Mouse (Mus musculus): ENCODE data around the gene Lrrc8b. TPM values are rescaled to one million over a fixed set of nuclear protein-coding genes. Genes with fewer than 3 reads are reported as not detected.

The Lrrc8b gene
- polyA plus RNA-seq, 1 experiment from 2014 or later, result 17.6 TPM

DNA sequence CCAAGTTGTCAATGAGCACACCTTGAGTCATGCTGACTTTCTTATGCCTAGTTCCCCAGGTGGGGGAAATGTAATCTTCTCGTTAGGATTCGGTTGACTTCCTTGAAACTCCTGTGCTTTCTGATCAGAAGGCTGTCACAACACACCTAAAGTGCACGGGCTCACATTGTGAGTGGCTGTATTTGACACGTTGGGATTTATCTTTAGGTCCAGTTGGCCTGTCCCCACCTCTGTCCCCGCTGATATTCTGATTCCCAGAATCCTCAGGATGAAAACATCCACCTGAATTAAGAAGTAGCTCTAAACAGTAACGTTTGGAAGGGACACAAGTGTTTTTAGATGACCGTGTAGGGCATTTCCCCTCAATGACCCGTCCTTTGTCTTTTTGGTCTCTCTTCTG lies 1.6 kb downstream of the Lrrc8b start:
- H3K4me2 ChIP-seq (ENCODE audit: low read length), result no peak overlapping the region
- H3K4me3 ChIP-seq (replicated peaks; ENCODE audit: low read length), result no peak overlapping the region
- H3K27ac ChIP-seq (ENCODE audit: low read length), result no peak overlapping the region

DNA sequence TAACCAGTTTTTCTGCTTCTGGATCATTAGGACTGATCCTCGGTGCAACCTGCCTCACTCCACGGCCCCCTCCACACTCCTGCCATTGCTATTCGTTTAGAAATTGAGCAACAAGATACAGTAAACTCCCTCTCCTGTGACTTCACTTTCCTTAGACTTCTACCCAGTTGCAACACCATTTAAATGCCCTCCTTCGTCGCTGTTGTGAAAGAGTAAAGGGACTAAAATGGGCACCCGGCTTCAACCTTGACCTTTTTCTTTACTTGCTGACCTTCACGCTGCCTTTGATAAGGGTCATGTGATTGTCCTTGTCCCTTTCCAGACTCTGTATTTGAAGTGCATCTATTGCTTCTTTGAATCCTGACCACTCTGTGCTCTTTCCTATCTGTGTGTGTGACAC lies 2.8 kb downstream of the Lrrc8b start:
- H3K4me3 ChIP-seq (replicated peaks; ENCODE audit: low read length), result no peak overlapping the region
- ATAC-seq, result no peak
- 93% methylated on average over 7 of the region's 7 CpGs for WGBS
- H3K27me3 ChIP-seq (replicated peaks; ENCODE audit: control insufficient read depth, insufficient read depth, low read length), result no peaks in the 10 kb centered on the region
- H3K36me3 ChIP-seq (ENCODE audit: control insufficient read depth, insufficient read depth), result peaks cover 6% of the 10 kb centered on the region
- peaks cover 9% of the 10 kb centered on the region for H3K9me3 ChIP-seq (ENCODE audit: control insufficient read depth, low read length)
- no peak overlapping the region for H3K27ac ChIP-seq (ENCODE audit: low read length)
- no peak overlapping the region for H3K4me2 ChIP-seq (ENCODE audit: low read length)
- peaks cover 12% of the 10 kb centered on the region for H3K4me1 ChIP-seq (replicated peaks; ENCODE audit: control insufficient read depth, insufficient read depth, low read length)
- H3K9ac ChIP-seq (replicated peaks; ENCODE audit: low read depth, low read length), result no peak overlapping the region

More for the DNA sequence above, 1.6 kb downstream of the Lrrc8b start:
- Histone ChIP-seq H3K4me1 (replicated peaks; ENCODE audit: control insufficient read depth, insufficient read depth, low read length) (peaks cover 12% of the 10 kb centered on the region), H3K27me3 (replicated peaks; ENCODE audit: control insufficient read depth, insufficient read depth, low read length) (no peaks in the 10 kb centered on the region), H3K9me3 (ENCODE audit: control insufficient read depth, low read length) (peaks cover 9% of the 10 kb centered on the region), H3K9ac (replicated peaks; ENCODE audit: low read depth, low read length) (no peak overlapping the region), H3K36me3 (ENCODE audit: control insufficient read depth, insufficient read depth) (peaks cover 6% of the 10 kb centered on the region)
- WGBS, result 78% methylated on average over 8 of the region's 8 CpGs
- ATAC-seq, result no peak

DNA sequence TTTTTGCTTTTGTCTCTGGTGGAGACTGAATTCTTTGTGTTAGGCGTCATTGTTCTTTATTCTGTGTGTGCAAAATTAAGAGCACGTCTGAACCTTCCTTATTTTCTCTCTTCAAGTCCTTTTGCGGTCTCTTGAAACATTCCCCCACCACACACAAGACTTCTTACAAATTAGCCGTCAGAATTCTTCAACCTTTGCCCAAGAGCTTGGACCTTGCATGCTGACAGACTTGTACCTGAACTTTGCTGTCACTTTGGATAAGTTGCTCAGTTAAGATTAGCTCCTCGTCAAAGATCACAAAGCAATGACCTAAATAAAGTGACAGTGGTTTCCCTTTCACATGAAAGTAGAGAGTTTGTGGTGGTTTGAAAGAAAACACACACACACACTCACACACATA lies 3.3 kb downstream of the Lrrc8b start:
- Histone ChIP-seq H3K27me3 (replicated peaks; ENCODE audit: control insufficient read depth, insufficient read depth, low read length) (no peaks in the 10 kb centered on the region), H3K4me1 (replicated peaks; ENCODE audit: control insufficient read depth, insufficient read depth, low read length) (peaks cover 12% of the 10 kb centered on the region), H3K9ac (replicated peaks; ENCODE audit: low read depth, low read length) (no peak overlapping the region), H3K9me3 (ENCODE audit: control insufficient read depth, low read length) (peaks cover 9% of the 10 kb centered on the region), H3K36me3 (ENCODE audit: control insufficient read depth, insufficient read depth) (peaks cover 6% of the 10 kb centered on the region), H3K4me2 (ENCODE audit: low read length) (no peak overlapping the region), H3K4me3 (replicated peaks; ENCODE audit: low read length) (no peak overlapping the region), H3K27ac (ENCODE audit: low read length) (no peak overlapping the region)
- ATAC-seq, result no peak
- WGBS, result 82% methylated on average over 5 of the region's 5 CpGs

DNA sequence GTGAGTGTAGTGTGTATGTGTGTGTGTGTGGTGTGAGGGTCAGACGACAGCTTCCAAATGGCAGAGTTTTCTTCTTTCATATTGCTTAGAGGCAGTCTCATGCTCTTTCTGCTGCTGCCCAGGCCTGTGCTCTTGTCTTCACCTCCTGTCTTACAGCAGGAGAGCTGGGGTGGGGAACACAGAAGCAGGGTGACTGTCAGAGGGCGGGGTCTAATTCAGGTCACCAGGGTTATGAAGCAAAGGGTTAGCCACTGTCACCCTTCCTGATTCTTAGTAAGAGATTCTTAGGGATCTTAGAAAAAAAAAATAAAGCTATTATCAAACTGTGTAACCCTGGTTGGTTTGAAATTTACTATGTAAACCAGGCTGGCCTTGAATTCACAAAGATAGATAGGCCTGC lies 10.0 kb downstream of the Lrrc8b start:
- H3K9me3 ChIP-seq (ENCODE audit: control insufficient read depth, low read length), result peaks cover 11% of the 10 kb centered on the region
- no peak overlapping the region for H3K9ac ChIP-seq (replicated peaks; ENCODE audit: low read depth, low read length)
- H3K4me3 ChIP-seq (replicated peaks; ENCODE audit: low read length), result no peak overlapping the region
- no peak overlapping the region for H3K27ac ChIP-seq (ENCODE audit: low read length)
- peaks cover 9% of the 10 kb centered on the region; the same call in 1 of the 2 replicates for H3K36me3 ChIP-seq (ENCODE audit: control insufficient read depth, insufficient read depth)
- 96% methylated on average over 2 of the region's 2 CpGs for whole genome bisulfite sequencing
- H3K4me1 ChIP-seq (replicated peaks; ENCODE audit: control insufficient read depth, insufficient read depth, low read length), result no peaks in the 10 kb centered on the region
- no peaks in the 10 kb centered on the region for H3K27me3 ChIP-seq (replicated peaks; ENCODE audit: control insufficient read depth, insufficient read depth, low read length)
- H3K4me2 ChIP-seq (ENCODE audit: low read length), result no peak overlapping the region
- no peak for ATAC-seq

DNA sequence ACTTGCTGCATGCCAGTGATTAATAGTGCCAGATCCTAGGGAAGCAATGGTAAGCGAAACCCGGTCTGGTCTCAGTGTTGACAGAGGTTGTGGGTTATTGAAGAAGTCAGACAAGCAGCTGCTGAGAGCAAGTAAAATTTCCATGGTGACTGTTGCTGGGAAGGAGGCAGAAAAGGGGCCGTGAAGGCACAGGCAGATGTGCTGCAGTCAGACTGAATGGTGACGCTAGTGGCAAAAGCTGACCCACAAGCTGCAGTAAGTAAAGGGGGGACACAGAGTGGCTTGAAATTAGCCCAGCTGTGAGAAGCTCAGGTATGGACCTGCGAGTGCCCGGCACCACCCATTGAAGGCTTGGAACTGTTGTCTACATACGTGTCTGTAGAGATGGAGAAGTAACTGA lies 11.8 kb downstream of the Lrrc8b start:
- no peak for ATAC-seq
- peaks cover 11% of the 10 kb centered on the region for H3K9me3 ChIP-seq (ENCODE audit: control insufficient read depth, low read length)
- WGBS, result 85% methylated on average over 7 of the region's 7 CpGs
- no peak overlapping the region for H3K4me3 ChIP-seq (replicated peaks; ENCODE audit: low read length)
- no peaks in the 10 kb centered on the region for H3K27me3 ChIP-seq (replicated peaks; ENCODE audit: control insufficient read depth, insufficient read depth, low read length)
- no peaks in the 10 kb centered on the region for H3K4me1 ChIP-seq (replicated peaks; ENCODE audit: control insufficient read depth, insufficient read depth, low read length)
- no peak overlapping the region for H3K9ac ChIP-seq (replicated peaks; ENCODE audit: low read depth, low read length)
- H3K36me3 ChIP-seq (ENCODE audit: control insufficient read depth, insufficient read depth), result peaks cover 14% of the 10 kb centered on the region; the same call in 1 of the 2 replicates
- no peak overlapping the region for H3K27ac ChIP-seq (ENCODE audit: low read length)
- H3K4me2 ChIP-seq (ENCODE audit: low read length), result no peak overlapping the region

DNA sequence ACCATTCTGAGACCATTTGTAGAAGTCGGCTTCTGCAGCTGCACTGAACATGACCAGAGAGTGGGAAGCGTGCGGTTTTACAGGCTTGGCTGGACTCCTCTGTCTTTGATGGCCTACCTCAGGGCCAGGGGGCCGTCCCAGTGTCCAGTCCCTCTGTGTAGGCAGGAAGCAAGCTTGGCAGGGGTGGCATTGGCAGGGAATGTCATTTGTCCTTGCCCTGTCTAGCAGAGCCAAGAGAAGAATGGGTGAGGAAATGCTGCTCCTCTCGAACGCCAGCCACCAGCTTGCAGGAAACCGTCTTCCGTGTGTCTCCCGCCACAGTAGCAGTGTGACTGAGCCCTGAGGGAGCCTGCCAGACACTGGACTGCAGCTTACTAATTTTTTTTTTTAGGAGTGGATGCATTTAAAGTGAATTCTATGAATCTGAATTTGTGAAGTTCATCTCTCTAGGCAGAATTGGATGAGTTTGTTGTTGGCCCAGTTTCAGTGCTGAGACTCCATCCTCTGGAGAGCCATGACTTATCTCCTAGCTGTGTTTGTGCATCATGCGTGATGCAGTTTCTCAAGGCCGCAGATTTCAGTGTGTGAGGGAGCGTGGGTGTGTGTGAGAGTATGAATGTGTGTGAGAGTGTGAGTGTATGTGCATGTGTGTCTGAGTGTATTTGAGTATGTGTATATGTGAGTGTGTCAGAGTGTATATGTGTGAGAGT lies 12.8 kb downstream of the Lrrc8b start:
- H3K9me3 ChIP-seq (ENCODE audit: control insufficient read depth, low read length), result peaks cover 11% of the 10 kb centered on the region
- 80% methylated on average over 12 of the region's 12 CpGs for WGBS
- H3K4me2 ChIP-seq (ENCODE audit: low read length), result no peak overlapping the region
- no peak overlapping the region for H3K9ac ChIP-seq (replicated peaks; ENCODE audit: low read depth, low read length)
- no peaks in the 10 kb centered on the region for H3K27me3 ChIP-seq (replicated peaks; ENCODE audit: control insufficient read depth, insufficient read depth, low read length)
- no peak overlapping the region for H3K4me3 ChIP-seq (replicated peaks; ENCODE audit: low read length)
- ATAC-seq, result no peak
- H3K36me3 ChIP-seq (ENCODE audit: control insufficient read depth, insufficient read depth), result peaks cover 14% of the 10 kb centered on the region; the same call in 1 of the 2 replicates
- H3K27ac ChIP-seq (ENCODE audit: low read length), result no peak overlapping the region
- H3K4me1 ChIP-seq (replicated peaks; ENCODE audit: control insufficient read depth, insufficient read depth, low read length), result no peaks in the 10 kb centered on the region

DNA sequence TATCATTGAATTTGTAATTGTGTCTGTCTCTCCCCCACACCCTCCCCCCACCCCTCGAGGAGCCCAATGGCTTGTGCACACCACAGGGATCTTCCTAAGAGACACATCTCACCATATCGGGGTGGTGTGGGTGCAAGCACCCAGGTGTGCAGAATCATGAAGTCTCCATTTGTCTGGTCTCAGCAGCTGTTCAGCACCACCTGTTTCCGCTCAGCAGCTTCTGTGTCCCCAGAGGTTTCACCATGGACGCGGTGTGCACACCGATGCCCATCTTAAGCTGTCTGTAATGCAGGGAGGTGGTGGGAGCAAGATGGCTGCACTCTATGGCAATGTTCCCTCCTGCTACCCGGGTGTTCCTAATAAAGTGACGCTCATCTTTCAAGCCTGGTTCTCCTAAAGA lies 14.6 kb downstream of the Lrrc8b start:
- 94% methylated on average over 8 of the region's 8 CpGs for WGBS
- Histone ChIP-seq H3K27me3 (replicated peaks; ENCODE audit: control insufficient read depth, insufficient read depth, low read length) (no peaks in the 10 kb centered on the region), H3K36me3 (ENCODE audit: control insufficient read depth, insufficient read depth) (peaks cover 11% of the 10 kb centered on the region; the same call in 1 of the 2 replicates), H3K27ac (ENCODE audit: low read length) (no peak overlapping the region), H3K4me2 (ENCODE audit: low read length) (no peak overlapping the region), H3K4me1 (replicated peaks; ENCODE audit: control insufficient read depth, insufficient read depth, low read length) (no peaks in the 10 kb centered on the region), H3K9ac (replicated peaks; ENCODE audit: low read depth, low read length) (no peak overlapping the region), H3K9me3 (ENCODE audit: control insufficient read depth, low read length) (peaks cover 4% of the 10 kb centered on the region), H3K4me3 (replicated peaks; ENCODE audit: low read length) (no peak overlapping the region)
- ATAC-seq, result no peak

DNA sequence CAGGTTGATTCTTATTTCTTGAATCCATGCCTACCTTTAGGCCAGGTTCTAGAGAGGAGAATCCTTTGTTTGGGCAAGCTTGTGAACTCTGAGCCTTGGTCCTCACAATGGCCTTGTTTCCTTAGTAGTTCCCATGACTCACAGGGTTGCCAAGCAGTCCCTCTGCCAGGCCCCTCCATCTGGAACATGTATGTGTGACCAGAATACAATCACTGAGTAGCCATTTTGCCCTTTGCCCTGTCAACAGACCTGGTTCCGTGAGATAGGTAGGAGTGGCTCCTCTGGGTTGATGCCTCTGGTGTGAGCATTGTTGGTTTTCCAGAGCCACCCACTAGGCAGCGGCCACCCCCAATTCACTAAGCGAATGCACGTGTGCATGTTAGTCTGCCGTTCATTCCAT lies 24.0 kb downstream of the Lrrc8b start:
- H3K9ac ChIP-seq (replicated peaks; ENCODE audit: low read depth, low read length), result no peak overlapping the region
- ATAC-seq, result no peak
- 93% methylated on average over 5 of the region's 5 CpGs for WGBS

DNA sequence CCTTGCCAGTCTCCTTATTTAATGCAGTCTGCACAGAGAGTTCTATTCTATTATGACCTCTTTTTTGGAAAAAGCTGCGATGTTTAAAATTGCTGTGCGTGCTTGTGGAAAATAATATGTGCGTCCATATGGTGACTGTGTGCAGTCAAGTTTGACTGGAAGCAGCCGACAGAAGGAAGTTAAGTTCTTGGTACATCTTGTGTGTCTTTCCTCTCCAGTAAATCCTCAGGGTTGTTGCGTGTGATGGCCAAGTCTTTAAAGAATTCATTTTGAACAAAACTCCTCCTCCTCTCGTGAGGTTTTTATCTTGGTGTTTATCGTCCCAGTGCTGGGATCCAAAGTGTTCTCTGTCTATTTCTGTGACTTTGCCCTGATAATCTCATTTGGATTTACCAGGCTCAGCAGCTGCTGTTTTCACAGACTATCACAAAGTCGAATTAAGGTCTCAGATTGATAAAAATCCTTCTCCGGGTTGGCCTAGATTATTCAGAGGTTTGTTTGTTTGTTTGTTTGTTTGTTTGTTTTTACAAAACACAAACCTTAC lies 25.5 kb downstream of the Lrrc8b start:
- ATAC-seq, result no peak
- 69% methylated on average over 9 of the region's 9 CpGs for WGBS
- no peak overlapping the region for H3K9ac ChIP-seq (replicated peaks; ENCODE audit: low read depth, low read length)

More for the DNA sequence above, 24.0 kb downstream of the Lrrc8b start:
- no peaks in the 10 kb centered on the region for H3K4me1 ChIP-seq (replicated peaks; ENCODE audit: control insufficient read depth, insufficient read depth, low read length)
- no peaks in the 10 kb centered on the region for H3K9me3 ChIP-seq (ENCODE audit: control insufficient read depth, low read length)
- H3K27ac ChIP-seq (ENCODE audit: low read length), result no peak overlapping the region
- H3K4me3 ChIP-seq (replicated peaks; ENCODE audit: low read length), result no peak overlapping the region
- no peaks in the 10 kb centered on the region for H3K36me3 ChIP-seq (ENCODE audit: control insufficient read depth, insufficient read depth)
- H3K4me2 ChIP-seq (ENCODE audit: low read length), result no peak overlapping the region
- no peaks in the 10 kb centered on the region for H3K27me3 ChIP-seq (replicated peaks; ENCODE audit: control insufficient read depth, insufficient read depth, low read length)

More for the DNA sequence above, 25.5 kb downstream of the Lrrc8b start:
- no peaks in the 10 kb centered on the region for H3K4me1 ChIP-seq (replicated peaks; ENCODE audit: control insufficient read depth, insufficient read depth, low read length)
- no peaks in the 10 kb centered on the region for H3K9me3 ChIP-seq (ENCODE audit: control insufficient read depth, low read length)
- no peak overlapping the region for H3K4me3 ChIP-seq (replicated peaks; ENCODE audit: low read length)
- no peak overlapping the region for H3K4me2 ChIP-seq (ENCODE audit: low read length)
- H3K27me3 ChIP-seq (replicated peaks; ENCODE audit: control insufficient read depth, insufficient read depth, low read length), result no peaks in the 10 kb centered on the region
- H3K36me3 ChIP-seq (ENCODE audit: control insufficient read depth, insufficient read depth), result no peaks in the 10 kb centered on the region
- no peak overlapping the region for H3K27ac ChIP-seq (ENCODE audit: low read length)

Data from forebrain, embryonic 16.5 days (tissue).